Mouse (Mus musculus) adrenal gland, adult 10 weeks (tissue): ENCODE data around the gene Fam19a2. TPM values are rescaled to one million over a fixed set of nuclear protein-coding genes. Genes with fewer than 3 reads are reported as not detected.

Experiments
- polyA plus RNA-seq: library from polyadenylated mRNA; stranded (reverse); fragments of 350-450 nt; fragmentation: Illumina TruSeq; extraction: RNeasy Lipid Tissue Mini Kit (QIAGEN cat#74804); gene quantifications from one replicate; pipeline ENCODE4 v1.2.3, GENCODE M21; 2014; ENCODE audit warnings: low read depth, low replicate concordance

Fam19a2 gene
- 2.4 TPM for polyA plus RNA-seq

GRCm38 (mm10) chr10:123263876-123264309 is at the start of gene Fam19a2:
Fam19a2 (plus strand) TSS chr10:123263996.

Other genes starting within 250 kb of the Fam19a2 start
- 79.0 TPM for gene Mon2, start 187.5 kb upstream of the Fam19a2 start, polyA plus RNA-seq
- gene Usp15, start 67.0 kb upstream of the Fam19a2 start, polyA plus RNA-seq, result 142 TPM